Mouse (Mus musculus) CH12.LX (cell line): ENCODE data around the gene 8030411F24Rik. TPM values are rescaled to one million over a fixed set of nuclear protein-coding genes. Genes with fewer than 3 reads are reported as not detected.
"Not testable (repeated sequence)": the region's sequence is repeated elsewhere in the genome, so short reads cannot be mapped to it uniquely, and the experiment has no call there.

Source experiments
- DNase-seq: peaks from one replicate; pipeline ENCODE4 v3.0.0-alpha.2; 2013; ENCODE audit errors: extremely low read depth
- H3K27ac ChIP-seq: 2 replicates; pipeline ENCODE4 v1.5.1; 2012; ENCODE audit warnings: low read depth, mild to moderate bottlenecking, control low read depth, moderate library complexity; ENCODE audit not compliant: insufficient read depth
- H3K27me3 ChIP-seq: replicated peaks from 2 replicates; pipeline ENCODE3; 2012; ENCODE audit warnings: inconsistent platforms
- H3K36me3 ChIP-seq, 2 experiments: replicated peaks in 1 of 2; 2 replicates each; pipeline versions ENCODE3 to v1.6.1; 2012; ENCODE audit warnings: inconsistent platforms in 1 of 2, low read length in 1 of 2, mild to moderate bottlenecking in 1 of 2, mixed read lengths in 1 of 2, moderate library complexity in 1 of 2; ENCODE audit not compliant: control insufficient read depth in 1 of 2, insufficient read depth in 1 of 2
- H3K4me1 ChIP-seq, 2 experiments: 2 replicates each; pipeline ENCODE4 v1.6.1; 2012; ENCODE audit warnings: inconsistent platforms in 1 of 2, moderate library complexity in 1 of 2; ENCODE audit not compliant: insufficient read depth in 2 of 2, control insufficient read depth in 1 of 2
- H3K4me2 ChIP-seq: 2 replicates; pipeline ENCODE4 v1.6.1; 2012; ENCODE audit warnings: low read depth, mild to moderate bottlenecking, control low read depth; ENCODE audit not compliant: poor library complexity, insufficient read depth, severe bottlenecking
- H3K4me3 ChIP-seq, 3 experiments: fragments of 150-350 bp in 1 of 3; sonication (generic) in 1 of 3; replicated peaks in 1 of 3; 2 replicates each; pipeline versions ENCODE3 to v1.5.1; 2011 to 2012; ENCODE audit warnings: low read depth in 2 of 3, low read length in 2 of 3, mild to moderate bottlenecking in 2 of 3, moderate library complexity in 2 of 3, control low read depth in 1 of 3, improper control_type of control experiment in 1 of 3, inconsistent platforms in 1 of 3, mixed read lengths in 1 of 3; ENCODE audit not compliant: poor library complexity in 1 of 3
- H3K79me2 ChIP-seq: replicated peaks from 2 replicates; pipeline ENCODE4 v1.6.1; 2012; ENCODE audit warnings: mild to moderate bottlenecking, moderate library complexity; ENCODE audit not compliant: control insufficient read depth, poor library complexity, insufficient read depth, severe bottlenecking; ENCODE audit errors: extremely low read depth
- H3K9ac ChIP-seq: 2 replicates; pipeline ENCODE4 v1.6.1; 2012; ENCODE audit warnings: low read depth, mild to moderate bottlenecking, control low read depth, moderate library complexity; ENCODE audit not compliant: insufficient read depth
- H3K9me3 ChIP-seq: replicated peaks from 2 replicates; pipeline ENCODE3; 2012; ENCODE audit warnings: low read length, inconsistent platforms, mixed read lengths
- BHLHE40 ChIP-seq: IDR thresholded peaks from 2 replicates; pipeline ENCODE4 v1.6.1; 2011; ENCODE audit warnings: mild to moderate bottlenecking, low read depth, low read length, improper control_type of control experiment
- CHD1 ChIP-seq: IDR thresholded peaks from 2 replicates; pipeline ENCODE4 v1.6.1; 2012; ENCODE audit warnings: low read depth, low read length, improper control_type of control experiment, inconsistent platforms
- ETS1 ChIP-seq: conservative IDR thresholded peaks from 2 replicates; pipeline ENCODE4 v1.6.1; 2012; ENCODE audit warnings: low read depth, mild to moderate bottlenecking, inconsistent platforms, low read length, improper control_type of control experiment, moderate library complexity
- GABPA ChIP-seq: IDR thresholded peaks from 2 replicates; pipeline ENCODE4 v1.6.1; 2012; ENCODE audit warnings: low read depth, low read length, improper control_type of control experiment, inconsistent platforms; ENCODE audit not compliant: insufficient replicate concordance
- MAFK ChIP-seq: IDR thresholded peaks from 2 replicates; pipeline ENCODE4 v1.6.1; 2011; ENCODE audit warnings: low read length, improper control_type of control experiment; ENCODE audit not compliant: insufficient replicate concordance
- MAX ChIP-seq: IDR thresholded peaks from 2 replicates; pipeline ENCODE4 v1.6.1; 2011; ENCODE audit warnings: low read length, improper control_type of control experiment
- MEF2A ChIP-seq: IDR thresholded peaks from 2 replicates; pipeline ENCODE4 v1.6.1; 2014; ENCODE audit warnings: low read depth, mild to moderate bottlenecking, inconsistent platforms, low read length, improper control_type of control experiment, borderline replicate concordance
- POLR2AphosphoS2 ChIP-seq: IDR thresholded peaks from 2 replicates; pipeline ENCODE4 v1.6.1; 2011; ENCODE audit warnings: low read depth, low read length, improper control_type of control experiment
- RCOR1 ChIP-seq: conservative IDR thresholded peaks from 2 replicates; pipeline ENCODE4 v1.6.1; 2012; ENCODE audit warnings: low read depth, mild to moderate bottlenecking, inconsistent platforms, low read length, improper control_type of control experiment
- SMC3 ChIP-seq: IDR thresholded peaks from 2 replicates; pipeline ENCODE4 v1.6.1; 2011; ENCODE audit warnings: low read depth, low read length, improper control_type of control experiment
- TCF12 ChIP-seq: IDR thresholded peaks from 2 replicates; pipeline ENCODE4 v1.6.1; 2014; ENCODE audit warnings: low read depth, mild to moderate bottlenecking, inconsistent platforms, low read length, improper control_type of control experiment
- UBTF ChIP-seq: IDR thresholded peaks from 2 replicates; pipeline ENCODE4 v1.6.1; 2012; ENCODE audit warnings: low read depth, mild to moderate bottlenecking, inconsistent platforms, low read length, improper control_type of control experiment, moderate library complexity
- ZC3H11A ChIP-seq: IDR thresholded peaks from 2 replicates; pipeline ENCODE4 v1.6.1; 2012; ENCODE audit warnings: low read depth, mild to moderate bottlenecking, inconsistent platforms, low read length, improper control_type of control experiment
- ZNF384 ChIP-seq: IDR thresholded peaks from 2 replicates; pipeline ENCODE4 v1.6.1; 2012; ENCODE audit warnings: low read depth, low read length, improper control_type of control experiment, inconsistent platforms
- dilution Hi-C: fragments of 300-500 bp; cut with MboI; formaldehyde crosslinking; loops from 2 replicates; pipeline ENCODE4 v1.14.3; 2020; ENCODE audit warnings: low sequenced_read_pairs; ENCODE audit not compliant: extremely low pct_unique_long_range_greater_than_20kb, extremely low pct_ligation_motif_present
- in situ Hi-C: fragments of 300-500 bp; cut with MboI; formaldehyde crosslinking; loops from 3 replicates; pipeline ENCODE4 v1.14.3; 2019; ENCODE audit warnings: low sequenced_read_pairs, low pct_ligation_motif_present, low pct_unique_long_range_greater_than_20kb, mixed read lengths
- polyA plus RNA-seq: library from polyadenylated mRNA; unstranded; fragments of >175 nt; gene quantifications from 2 replicates; pipeline ENCODE4 v1.2.1, GENCODE M21; 2012; ENCODE audit warnings: low read depth; ENCODE audit not compliant: insufficient read length
- total RNA-seq, 2 experiments: library from RNA; depleted of rRNA; stranded (reverse); fragments of 300-350 nt in 1 of 2; fragments of >200 nt in 1 of 2; gene quantifications; 2 replicates each; pipeline ENCODE4 v1.2.3; 2012 to 2014

8030411F24Rik gene
- total and polyA plus RNA-seq, 3 experiments = not detected

- TF ChIP-seq ZNF384 (no peak), TCF12 (peak; percentile 54; the same call in 1 of the 2 replicates), ETS1 (peak; percentile 69), MEF2A (peak; percentile 63; the same call in 1 of the 2 replicates), SMC3 (no peak), RCOR1 (peak; percentile 18; the same call in 1 of the 2 replicates), ZC3H11A (no peak), POLR2AphosphoS2 (no peak)
These were observed 18.0 kb upstream of the 8030411F24Rik start (continued) for GRCm38 (mm10) chr2:148763648-148764388.

GRCm38 (mm10) chr2:148771397-148771796 lies 10.4 kb upstream of the 8030411F24Rik start, which contains the start of gene Cst11:
TSS of gene Cst11 (minus strand) at chr2:148771497.
- H3K36me3 ChIP-seq, H3K79me2 ChIP-seq, H3K9me3 ChIP-seq, H3K4me3 ChIP-seq, H3K27me3 ChIP-seq, H3K4me1 ChIP-seq, H3K9ac ChIP-seq, dilution Hi-C loops, H3K4me2 ChIP-seq, DNase-seq, H3K27ac ChIP-seq: not testable (repeated sequence)
- in situ Hi-C loops = loop anchor here (10.0 kb wide), 1 partner anchor 53 kb away; the partner anchor contains the start of gene Cst13

GRCm38 (mm10) chr2:148789142-148789541 lies 7.3 kb downstream of the 8030411F24Rik start, which contains the start of gene Cst12:
TSS of gene Cst12 (plus strand) at chr2:148789361.
- DNase-seq = no peak

More at GRCm38 (mm10) chr2:148789142-148789541, 7.3 kb downstream of the 8030411F24Rik start, which contains the start of gene Cst12:
- Histone ChIP-seq H3K36me3 (no peaks in the 10 kb centered on the region), H3K9ac (no peak within 1 kb of the TSS), H3K4me1 (no peaks in the 10 kb centered on the region), H3K9me3 (no peaks in the 10 kb centered on the region), H3K79me2 (no peaks in the 10 kb centered on the region), H3K4me3 (no peak within 1 kb of the TSS), H3K27me3 (no peaks in the 10 kb centered on the region), H3K27ac (no peak within 1 kb of the TSS), H3K4me2 (no peak within 1 kb of the TSS)
- dilution Hi-C loops (no loop called here), in situ Hi-C loops (no loop called here)
- TF ChIP-seq MAFK (no peak), SMC3 (no peak), MAX (no peak), CHD1 (no peak), BHLHE40 (no peak), UBTF (no peak), GABPA (no peak), TCF12 (no peak)
